Mouse (Mus musculus) cerebellum, adult 8-10 months (tissue): ENCODE measurements around the gene Bcap29.
"Not testable (repeated sequence)": the region's sequence is repeated elsewhere in the genome, so short reads cannot be mapped to it uniquely, and the experiment has no call there.

Experiments used
- DNase-seq: peaks from one replicate; pipeline ENCODE4 v3.0.0; 2022

The Bcap29 gene

DNA sequence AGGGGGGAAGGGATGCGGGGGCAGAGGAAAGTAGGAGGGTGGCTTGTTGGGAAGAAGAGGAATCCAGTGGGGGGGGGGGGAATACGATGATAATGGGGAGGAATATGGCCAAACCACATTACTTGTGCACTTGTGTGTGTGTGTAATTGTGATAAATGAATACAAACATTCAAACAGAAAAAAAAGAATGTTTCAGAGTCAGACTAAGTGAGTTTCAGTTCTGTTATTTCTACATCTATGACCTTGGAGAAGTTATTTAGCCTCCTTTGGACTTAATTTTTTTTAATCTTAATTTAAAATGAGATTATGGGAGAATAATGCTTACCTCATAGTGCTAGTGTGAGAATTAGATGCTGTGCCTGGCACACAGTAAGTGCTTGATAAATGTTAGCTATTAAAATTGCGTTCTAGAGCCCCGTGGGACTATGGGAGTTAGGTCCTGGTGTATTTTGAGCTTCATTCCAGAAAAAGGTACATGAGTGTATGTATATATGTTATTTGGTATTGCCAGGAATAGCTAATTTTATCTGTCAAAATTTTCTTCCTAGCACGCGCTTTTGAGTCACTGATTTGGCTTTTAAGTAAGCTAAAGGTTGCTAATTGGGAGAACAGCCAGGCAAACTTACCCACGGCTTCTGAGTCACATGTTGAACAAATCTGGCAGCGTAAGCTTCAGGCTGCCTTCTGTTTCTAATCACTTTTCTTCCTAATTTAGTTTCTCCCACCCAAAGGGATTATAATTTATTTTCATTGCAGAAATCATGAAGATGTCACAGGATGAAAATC, 55.6 kb downstream of the Bcap29 start:
- DNase-seq: no peak

DNA sequence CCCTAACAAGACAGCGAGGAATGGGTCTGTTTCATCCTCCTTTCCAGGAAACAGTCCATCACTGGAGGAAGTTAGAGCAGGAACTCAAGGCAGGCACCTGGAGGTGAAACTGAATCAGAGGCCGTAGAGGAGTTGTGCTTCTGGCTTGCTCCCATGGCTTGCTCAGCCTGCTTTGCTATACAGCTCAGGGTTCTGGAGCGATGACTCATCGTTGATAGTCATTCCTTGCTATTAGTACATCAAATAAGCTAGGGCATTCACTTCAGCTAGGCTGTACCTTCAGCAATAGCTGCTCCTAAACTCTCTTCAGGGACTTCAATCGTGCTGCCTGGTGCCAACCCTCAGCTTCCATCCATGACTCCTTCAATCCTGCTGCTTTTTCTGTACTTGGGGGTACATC, 60.0 kb downstream of the Bcap29 start:
- DNase-seq: no peak

DNA sequence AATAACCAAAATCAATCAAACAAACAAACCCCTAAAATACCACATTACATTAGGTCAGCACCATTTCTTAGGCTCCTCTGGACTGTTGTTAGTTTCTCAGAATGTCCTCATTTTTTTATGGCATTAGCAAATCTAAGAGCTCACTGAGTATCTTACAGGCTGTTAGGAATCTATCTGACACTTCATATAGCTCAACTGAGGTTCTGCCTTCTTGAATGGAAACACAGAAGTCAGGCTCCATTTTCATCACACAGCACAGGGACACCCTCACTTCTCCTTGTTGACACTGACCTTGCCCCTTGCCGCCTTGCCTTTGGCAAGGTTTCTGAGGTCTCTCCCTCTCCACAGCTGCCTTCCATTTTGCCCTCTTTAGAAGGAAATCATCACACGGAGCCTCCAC, 64.7 kb downstream of the Bcap29 start:
- DNase-seq: no peak

DNA sequence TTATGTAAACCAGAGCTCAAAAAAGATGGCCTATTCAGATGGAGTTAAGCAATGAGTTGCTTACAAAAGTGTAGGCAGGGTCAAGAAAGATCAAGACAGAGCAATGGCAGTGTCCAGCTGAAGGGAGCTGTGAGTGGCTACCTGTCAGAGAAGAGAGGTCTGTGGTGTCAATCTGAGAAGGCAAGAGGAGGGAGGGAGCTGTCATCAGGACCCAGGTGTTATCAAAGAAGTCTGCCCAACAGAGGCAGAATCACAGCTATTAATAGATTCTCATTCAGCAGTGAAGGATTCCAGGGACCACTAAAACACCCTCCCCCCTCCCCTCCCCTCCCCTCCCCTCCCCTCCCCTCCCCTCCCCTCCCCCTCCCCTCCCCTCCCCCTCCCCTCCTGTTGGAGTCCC, 65.8 kb downstream of the Bcap29 start:
- DNase-seq: no peak

DNA sequence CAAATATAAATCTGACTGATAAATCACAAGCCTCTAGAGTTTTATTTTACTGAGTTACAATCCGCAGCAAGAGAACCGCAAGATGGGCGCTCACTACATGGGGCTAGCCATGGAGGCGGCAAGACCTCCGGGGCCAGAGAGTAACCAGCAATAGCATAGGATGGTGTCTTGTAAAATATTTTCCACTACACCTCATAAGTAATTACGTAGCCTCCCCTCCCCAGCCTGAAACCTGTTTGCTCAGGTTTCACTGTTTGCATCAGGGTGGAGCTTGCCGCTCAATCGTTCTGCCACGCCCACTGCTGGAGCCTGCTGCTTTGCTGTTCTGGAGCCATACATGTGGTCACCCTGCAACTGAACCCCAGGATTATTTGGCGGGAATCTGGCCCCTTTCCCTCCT, 66.9 kb downstream of the Bcap29 start:
- DNase-seq: not testable (repeated sequence)

DNA sequence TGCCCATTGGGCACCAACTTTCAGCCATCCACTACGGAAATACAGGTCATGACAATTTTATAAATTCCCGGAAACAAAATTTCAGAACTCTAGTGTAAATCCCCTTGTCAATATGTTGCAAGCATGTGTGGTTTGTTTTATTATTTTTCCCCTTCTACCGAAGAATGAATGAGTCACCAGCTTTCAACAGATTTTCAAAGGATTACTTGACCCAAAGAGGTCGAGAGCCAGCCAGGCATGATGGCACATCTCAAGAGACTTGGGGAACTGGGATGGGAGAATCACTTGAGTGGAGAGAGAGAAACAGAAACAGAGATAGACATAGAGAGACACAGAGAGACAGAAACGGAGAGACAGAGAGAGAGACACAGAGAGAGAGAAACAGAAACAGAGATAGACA, 73.7 kb downstream of the Bcap29 start:
- DNase-seq: no peak

DNA sequence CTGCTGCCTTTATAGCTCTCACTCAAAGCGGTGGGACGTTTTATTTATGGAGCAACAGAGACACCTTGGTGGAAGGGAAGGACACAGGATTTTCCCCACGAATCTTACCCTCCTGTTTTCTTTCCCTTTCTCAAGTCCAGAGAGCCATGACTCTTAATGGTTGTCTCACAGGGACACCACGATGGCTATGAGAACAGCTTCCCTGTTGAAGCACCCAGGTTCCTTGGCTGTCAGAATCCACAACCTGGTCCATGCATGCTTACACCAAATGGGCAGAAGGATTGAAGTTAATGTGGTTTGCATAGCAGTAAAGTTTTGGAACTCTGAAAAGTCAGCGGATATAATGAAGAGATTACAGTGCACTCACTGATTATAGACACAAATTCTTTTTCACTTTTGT, 74.5 kb downstream of the Bcap29 start:
- no peak for DNase-seq

DNA sequence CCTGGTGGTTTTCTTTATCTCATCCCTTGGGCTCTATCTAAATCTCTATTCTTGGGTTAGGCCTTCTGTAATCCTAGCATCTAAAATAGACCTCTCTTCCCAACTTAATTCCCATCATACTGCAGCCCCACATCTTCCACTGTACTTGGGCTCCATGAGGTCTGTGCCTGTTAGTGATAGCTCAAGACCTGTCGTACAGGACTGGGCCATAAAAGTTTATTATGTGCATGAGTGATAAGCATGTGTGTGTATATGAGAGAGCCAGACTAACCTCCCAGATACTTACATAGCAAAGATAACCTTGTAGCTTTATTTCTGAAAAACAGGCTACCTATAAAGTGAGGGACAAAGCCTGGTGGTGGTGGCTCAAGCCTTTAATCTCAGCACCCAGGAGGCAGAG, 80.1 kb downstream of the Bcap29 start:
- no peak for DNase-seq

DNA sequence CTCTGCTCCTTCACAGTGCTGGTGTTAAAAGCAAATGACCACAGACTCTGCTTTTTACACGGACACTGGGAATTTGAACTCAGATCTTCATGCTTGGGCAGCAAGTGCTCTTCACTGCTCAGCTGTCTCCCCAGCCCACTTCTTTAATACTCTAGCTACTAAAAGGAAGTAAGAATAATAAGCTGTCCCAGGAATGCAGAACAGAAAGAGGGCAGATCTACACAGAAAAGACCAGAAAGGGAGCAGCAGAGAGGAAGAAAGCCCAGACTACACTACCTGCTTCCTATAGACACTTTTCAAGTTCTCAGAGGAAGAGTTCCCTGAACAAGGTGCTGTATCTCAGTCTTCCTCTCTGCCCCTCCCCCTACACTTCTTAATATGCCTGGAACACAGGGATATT, 83.2 kb downstream of the Bcap29 start:
- no peak for DNase-seq

DNA sequence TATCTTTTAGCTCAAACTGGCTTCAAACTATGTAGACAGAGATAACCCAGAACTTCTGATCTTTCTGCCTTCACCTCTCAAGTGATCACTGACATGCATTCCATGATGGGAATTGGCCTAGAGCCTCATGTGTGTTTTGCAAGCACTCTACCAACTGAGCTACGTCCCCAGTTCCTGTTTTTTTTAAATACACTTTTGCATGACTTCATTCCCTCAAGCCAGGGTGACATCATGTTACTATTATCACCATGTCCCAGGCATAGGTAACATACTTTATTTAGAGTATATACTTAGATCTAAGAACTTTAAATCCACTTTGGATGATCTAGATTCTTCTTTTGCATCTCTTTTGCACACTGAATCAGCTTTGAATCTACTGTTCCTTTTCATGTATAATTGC, 88.4 kb downstream of the Bcap29 start:
- DNase-seq: no peak

DNA sequence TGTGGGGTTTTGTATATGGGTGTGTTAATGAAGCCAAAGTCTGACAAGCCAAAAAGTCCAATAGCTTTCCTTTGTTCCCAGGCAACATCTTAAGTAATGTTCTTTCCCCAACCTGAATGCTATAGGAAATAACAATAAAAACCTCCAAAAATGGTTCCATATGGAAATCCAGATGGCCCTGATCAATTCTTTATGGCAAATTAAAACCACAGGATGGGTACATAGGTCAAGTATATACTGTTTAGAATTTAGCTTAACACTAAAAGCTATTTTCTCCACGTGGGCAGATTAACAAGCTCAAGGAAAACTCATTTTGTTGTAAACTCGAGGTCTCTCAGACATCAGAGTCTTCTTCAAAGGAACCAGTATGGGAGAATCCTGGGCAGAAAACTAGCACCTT, 89.2 kb downstream of the Bcap29 start:
- DNase-seq: no peak

DNA sequence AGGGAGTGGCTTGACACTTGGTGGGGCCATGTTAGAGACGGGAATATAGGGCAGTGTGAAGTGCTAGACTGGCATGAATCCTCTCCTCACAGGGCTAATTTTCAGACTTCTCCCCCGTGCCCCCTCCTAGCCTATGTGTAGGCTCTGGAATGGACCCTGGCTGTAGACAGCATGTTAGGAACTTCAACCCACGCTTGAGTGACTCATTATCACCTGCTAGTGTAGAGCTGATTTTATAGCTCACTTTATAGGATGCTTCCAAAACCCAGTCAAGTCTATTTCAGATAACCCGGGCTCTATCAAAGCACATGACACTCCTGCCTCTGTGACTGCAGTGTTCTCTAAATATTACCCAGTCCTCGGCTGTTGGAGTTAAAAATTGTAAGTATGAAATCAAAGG, 92.9 kb downstream of the Bcap29 start:
- no peak for DNase-seq
